Mouse (Mus musculus): ENCODE data around the gene Setdb1. TPM values are rescaled to one million over a fixed set of nuclear protein-coding genes. Genes with fewer than 3 reads are reported as not detected.
"Not testable (repeated sequence)": the region's sequence is repeated elsewhere in the genome, so short reads cannot be mapped to it uniquely, and the experiment has no call there.

Setdb1 gene
- 15.9 and 20.0 TPM in 2 replicates for polyA plus RNA-seq (2015; fragmentation: Nextera tagmentation; extraction: Ambion mirVana)

- H3K9me3 ChIP-seq (replicated peaks); H3K27me3 ChIP-seq: not testable (repeated sequence)
- peak within 1 kb of the TSS; percentile 67 for H3K4me2 ChIP-seq
- under 1% methylated on average over 36 of the region's 57 CpGs for WGBS (ENCODE audit: insufficient replicate concordance)
- H3K36me3 ChIP-seq, result peaks cover 24% of the 10 kb centered on the region
- ATAC-seq (ENCODE audit: low read depth), result peak; percentile 90
- DNase-seq, result peak; percentile 88
- peak within 1 kb of the TSS; percentile 43; the same call in 1 of the 2 replicates for H3K27ac ChIP-seq
- peak within 1 kb of the TSS; percentile 76 for H3K9ac ChIP-seq
- peak within 1 kb of the TSS; percentile 69 for H3K4me3 ChIP-seq (replicated peaks)
- H3K4me1 ChIP-seq (replicated peaks), result peaks cover 35% of the 10 kb centered on the region
Measured at GRCm38 (mm10) chr3:95356701-95357449, at the start of gene Setdb1. Gene Setdb1, minus strand, starts transcription at chr3:95357202.

GRCm38 (mm10) chr3:95402741-95403140, 45.7 kb upstream of the Setdb1 start, which contains the start of gene 4930558C23Rik:
Gene 4930558C23Rik, minus strand, starts transcription at chr3:95402841.
- WGBS (ENCODE audit: insufficient replicate concordance), result 77% methylated on average over 3 of the region's 3 CpGs
- Histone ChIP-seq H3K27me3 (no peaks in the 10 kb centered on the region), H3K4me2 (no peak within 1 kb of the TSS), H3K36me3 (no peaks in the 10 kb centered on the region), H3K27ac (no peak within 1 kb of the TSS), H3K4me3 (replicated peaks) (no peak within 1 kb of the TSS), H3K9ac (no peak within 1 kb of the TSS), H3K4me1 (replicated peaks) (no peaks in the 10 kb centered on the region), H3K9me3 (replicated peaks) (no peaks in the 10 kb centered on the region)
- DNase-seq (no peak), ATAC-seq (ENCODE audit: low read depth) (no peak)

GRCm38 (mm10) chr3:95394385-95394784, 37.4 kb upstream of the Setdb1 start:
- no peak overlapping the region for H3K9ac ChIP-seq
- H3K27ac ChIP-seq, result no peak overlapping the region
- no peaks in the 10 kb centered on the region for H3K36me3 ChIP-seq
- DNase-seq, result peak; percentile 18
- no peak overlapping the region for H3K4me2 ChIP-seq
- no peaks in the 10 kb centered on the region for H3K4me1 ChIP-seq (replicated peaks)
- no peak for ATAC-seq (ENCODE audit: low read depth)
- peaks cover 6% of the 10 kb centered on the region; the same call in 1 of the 2 replicates for H3K9me3 ChIP-seq (replicated peaks)
- no peaks in the 10 kb centered on the region for H3K27me3 ChIP-seq
- no peak overlapping the region for H3K4me3 ChIP-seq (replicated peaks)
- 66% methylated on average over 4 of the region's 4 CpGs for WGBS (ENCODE audit: insufficient replicate concordance)

GRCm38 (mm10) chr3:95385401-95386075, 28.5 kb upstream of the Setdb1 start:
- H3K9me3 ChIP-seq (replicated peaks), result no peaks in the 10 kb centered on the region
- no peak for DNase-seq
- no peak overlapping the region for H3K4me3 ChIP-seq (replicated peaks)
- ATAC-seq (ENCODE audit: low read depth), result no peak
- H3K4me2 ChIP-seq, result no peak overlapping the region
- H3K4me1 ChIP-seq (replicated peaks), result no peaks in the 10 kb centered on the region
- WGBS (ENCODE audit: insufficient replicate concordance), result 39% methylated on average over 5 of the region's 5 CpGs
- no peak overlapping the region for H3K27ac ChIP-seq
- H3K9ac ChIP-seq, result no peak overlapping the region
- H3K27me3 ChIP-seq, result no peaks in the 10 kb centered on the region
- H3K36me3 ChIP-seq, result no peaks in the 10 kb centered on the region

GRCm38 (mm10) chr3:95373208-95373607, 16.2 kb upstream of the Setdb1 start:
- DNase-seq (no peak), ATAC-seq (ENCODE audit: low read depth) (no peak)
- no peak overlapping the region for H3K4me3 ChIP-seq (replicated peaks)
- H3K4me2 ChIP-seq, result no peak overlapping the region
- no peaks in the 10 kb centered on the region for H3K36me3 ChIP-seq
- H3K27me3 ChIP-seq, result no peaks in the 10 kb centered on the region
- H3K4me1 ChIP-seq (replicated peaks), result no peaks in the 10 kb centered on the region
- no peak overlapping the region for H3K27ac ChIP-seq
- H3K9ac ChIP-seq, result no peak overlapping the region
- H3K9me3 ChIP-seq (replicated peaks), result peaks cover 18% of the 10 kb centered on the region
- 68% methylated on average over 10 of the region's 10 CpGs for WGBS (ENCODE audit: insufficient replicate concordance)

- no peak for ATAC-seq (ENCODE audit: low read depth)
- no peak for DNase-seq
- H3K4me1 ChIP-seq (replicated peaks), result no peaks in the 10 kb centered on the region
- no peak overlapping the region for H3K27ac ChIP-seq
- no peak overlapping the region for H3K9ac ChIP-seq
- H3K9me3 ChIP-seq (replicated peaks), result 0 out of 2 replicates have a peak, but pooled peaks cover 3% of the 10 kb centered on the region
- no peak overlapping the region for H3K4me2 ChIP-seq
- no peaks in the 10 kb centered on the region for H3K36me3 ChIP-seq
- H3K4me3 ChIP-seq (replicated peaks), result no peak overlapping the region
- no peaks in the 10 kb centered on the region for H3K27me3 ChIP-seq
Measured at GRCm38 (mm10) chr3:95370101-95370500, 13.1 kb upstream of the Setdb1 start.

GRCm38 (mm10) chr3:95360276-95360675, 3.3 kb upstream of the Setdb1 start:
- peak; percentile 54 for DNase-seq
- H3K36me3 ChIP-seq; H3K9me3 ChIP-seq (replicated peaks); H3K27me3 ChIP-seq; ATAC-seq (ENCODE audit: low read depth); H3K9ac ChIP-seq; H3K4me3 ChIP-seq (replicated peaks): not testable (repeated sequence)
- Histone ChIP-seq H3K4me2 (peak overlapping the region; percentile 23; the same call in 1 of the 2 replicates), H3K4me1 (replicated peaks) (peaks cover 30% of the 10 kb centered on the region), H3K27ac (peak overlapping the region; percentile 59; the same call in 1 of the 2 replicates)
- WGBS (ENCODE audit: insufficient replicate concordance), result 34% methylated on average over 3 of the region's 3 CpGs

- no peak for ATAC-seq (ENCODE audit: low read depth)
- Histone ChIP-seq H3K27me3 (no peaks in the 10 kb centered on the region), H3K4me1 (replicated peaks) (peaks cover 35% of the 10 kb centered on the region), H3K9me3 (replicated peaks) (no peaks in the 10 kb centered on the region), H3K4me2 (no peak overlapping the region), H3K9ac (no peak overlapping the region), H3K36me3 (peaks cover 15% of the 10 kb centered on the region), H3K4me3 (replicated peaks) (no peak overlapping the region), H3K27ac (no peak overlapping the region)
- 82% methylated on average over 2 of the region's 2 CpGs for WGBS (ENCODE audit: insufficient replicate concordance)
- no peak for DNase-seq
Measured at GRCm38 (mm10) chr3:95357746-95358145, 744 bp upstream of the Setdb1 start.

- WGBS (ENCODE audit: insufficient replicate concordance), result 19% methylated on average over 10 of the region's 19 CpGs
Measured at GRCm38 (mm10) chr3:95355911-95356544, 974 bp downstream of the Setdb1 start.

GRCm38 (mm10) chr3:95349491-95349890, 7.5 kb downstream of the Setdb1 start:
- ATAC-seq (ENCODE audit: low read depth), result no peak
- no peak overlapping the region for H3K9ac ChIP-seq
- no peaks in the 10 kb centered on the region for H3K9me3 ChIP-seq (replicated peaks)
- H3K27ac ChIP-seq, result no peak overlapping the region
- peak; percentile 19 for DNase-seq
- no peak overlapping the region for H3K4me2 ChIP-seq
- no peaks in the 10 kb centered on the region for H3K4me1 ChIP-seq (replicated peaks)
- H3K4me3 ChIP-seq (replicated peaks), result no peak overlapping the region
- H3K27me3 ChIP-seq, result no peaks in the 10 kb centered on the region
- peaks cover 82% of the 10 kb centered on the region for H3K36me3 ChIP-seq

More at GRCm38 (mm10) chr3:95355911-95356544, 974 bp downstream of the Setdb1 start:
- H3K9me3 ChIP-seq (replicated peaks); DNase-seq; H3K27me3 ChIP-seq; H3K27ac ChIP-seq: not testable (repeated sequence)
- Histone ChIP-seq H3K4me3 (replicated peaks) (peak overlapping the region; percentile 69), H3K4me1 (replicated peaks) (peaks cover 35% of the 10 kb centered on the region), H3K9ac (peak overlapping the region; percentile 76; the same call in 1 of the 2 replicates), H3K4me2 (peak overlapping the region; percentile 67), H3K36me3 (peaks cover 28% of the 10 kb centered on the region)
- ATAC-seq (ENCODE audit: low read depth), result 0 out of 2 replicates have a peak, but pooled peaks have one; percentile 5

GRCm38 (mm10) chr3:95348343-95348742, 8.7 kb downstream of the Setdb1 start:
- H3K9me3 ChIP-seq (replicated peaks); H3K27ac ChIP-seq; H3K27me3 ChIP-seq; H3K4me2 ChIP-seq; H3K9ac ChIP-seq; ATAC-seq (ENCODE audit: low read depth); DNase-seq; H3K4me3 ChIP-seq (replicated peaks); H3K4me1 ChIP-seq (replicated peaks): not testable (repeated sequence)
- peaks cover 82% of the 10 kb centered on the region for H3K36me3 ChIP-seq
- 87% methylated on average over 5 of the region's 5 CpGs for WGBS (ENCODE audit: insufficient replicate concordance)

All from liver, embryonic 13.5 days (tissue).